Mouse (Mus musculus) lung, adult 2 months (tissue): Measurements from ENCODE around the gene Gm27029.

Experiments
- CTCF ChIP-seq: fragments of 200-500 bp; IDR thresholded peaks from 2 replicates; pipeline ENCODE4 v1.5.1; 2011; ENCODE audit warnings: mild to moderate bottlenecking, low read length, control low read depth; ENCODE audit not compliant: insufficient read depth
- POLR2A ChIP-seq: fragments of 200-500 bp; IDR thresholded peaks from 2 replicates; pipeline ENCODE4 v1.6.1; 2011; ENCODE audit warnings: low read depth, mild to moderate bottlenecking, control low read depth, low read length, borderline replicate concordance; ENCODE audit errors: extremely low read depth

DNA sequence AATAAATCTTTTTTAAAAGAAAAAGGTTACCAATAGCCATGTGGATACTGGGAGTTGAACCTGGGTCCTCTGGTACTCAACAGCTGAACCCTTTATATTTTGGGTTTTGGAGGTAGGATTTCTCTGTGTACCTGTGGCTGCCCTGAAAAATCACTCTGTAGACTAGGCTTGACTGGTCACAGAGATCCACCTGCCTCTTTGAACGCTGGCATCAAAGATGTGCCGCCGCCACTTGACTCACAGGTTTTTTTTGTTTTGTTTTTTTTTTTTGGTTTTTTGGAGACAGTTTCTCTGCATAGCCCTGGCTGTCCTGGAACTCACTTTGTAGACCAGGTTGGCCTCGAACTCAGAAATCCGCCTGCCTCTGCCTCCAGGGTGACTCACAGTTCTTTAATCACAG lies 23.2 kb upstream of the Gm27029 start:
- no peak for TF ChIP-seq CTCF
- no peak for TF ChIP-seq POLR2A
